Mouse (Mus musculus): ENCODE data around the gene Slc4a4.
A peak's percentile ranks its signal among the peaks of the same experiment; 100 is the strongest.
"Not testable (repeated sequence)": the region's sequence is repeated elsewhere in the genome, so short reads cannot be mapped to it uniquely, and the experiment has no call there.

Slc4a4 gene

DNA sequence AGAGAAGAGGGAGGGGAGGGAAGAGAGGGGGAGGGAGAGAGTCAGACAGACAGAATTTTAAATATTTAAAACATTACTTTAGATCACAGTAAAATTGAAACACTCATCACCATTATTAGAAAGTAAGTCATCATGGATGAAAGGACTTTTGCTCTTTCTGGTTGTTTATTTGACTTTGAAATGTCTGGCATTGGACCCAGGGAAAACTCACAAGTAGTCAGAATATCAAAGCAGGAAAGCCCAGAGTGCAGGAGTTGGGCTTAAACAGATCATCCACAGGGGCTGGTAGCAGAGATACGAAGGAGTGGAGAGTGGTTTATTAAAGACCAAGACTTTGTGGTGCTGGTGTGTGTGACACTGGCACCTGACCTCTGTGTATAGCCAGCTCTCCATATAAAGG lies 191.1 kb downstream of the Slc4a4 start:
- DNase-seq (ENCODE audit: low read depth, low spot score), result no peak

DNA sequence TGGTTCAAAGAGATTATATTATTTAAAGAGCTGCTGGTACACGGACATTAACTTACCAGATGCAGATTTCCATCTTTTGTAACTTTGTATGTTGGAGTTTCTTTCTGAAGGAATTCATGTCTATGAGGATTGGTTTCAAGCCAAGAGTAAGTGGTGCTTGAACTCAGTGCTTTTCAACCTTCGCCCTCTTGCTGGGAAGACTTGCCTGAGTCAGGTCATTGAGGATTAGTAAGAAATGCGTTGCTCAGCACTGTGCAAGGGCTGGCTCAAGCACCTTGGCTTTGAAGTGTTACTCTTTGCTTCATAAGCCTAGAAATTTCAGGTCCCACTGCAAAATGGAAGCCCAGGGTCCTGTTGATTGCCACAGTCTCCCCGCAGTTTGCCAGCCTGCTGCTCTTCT lies 196.9 kb downstream of the Slc4a4 start:
- DNase-seq (ENCODE audit: low read depth, low spot score), result no peak

DNA sequence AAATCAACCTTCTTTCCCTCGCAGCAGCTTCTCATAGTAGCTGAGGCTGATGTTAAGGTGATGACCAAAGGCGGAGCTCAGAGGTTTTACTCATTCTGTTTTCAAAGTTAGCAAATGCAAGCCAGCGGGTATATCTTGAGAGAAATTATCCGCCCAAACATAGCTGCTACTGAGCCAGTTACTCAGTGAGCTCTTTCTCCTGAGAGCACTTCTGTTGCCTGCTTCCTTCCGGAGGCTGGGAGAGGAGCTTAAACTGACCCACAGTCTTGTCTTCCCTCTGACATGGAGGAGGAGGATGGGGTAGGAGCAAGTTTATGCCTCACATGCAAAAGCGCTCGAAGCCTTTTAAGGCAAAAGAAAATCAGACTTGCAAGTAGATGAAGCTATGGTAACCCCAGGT lies 201.3 kb downstream of the Slc4a4 start:
- no peak for DNase-seq (ENCODE audit: low read depth, low spot score)

DNA sequence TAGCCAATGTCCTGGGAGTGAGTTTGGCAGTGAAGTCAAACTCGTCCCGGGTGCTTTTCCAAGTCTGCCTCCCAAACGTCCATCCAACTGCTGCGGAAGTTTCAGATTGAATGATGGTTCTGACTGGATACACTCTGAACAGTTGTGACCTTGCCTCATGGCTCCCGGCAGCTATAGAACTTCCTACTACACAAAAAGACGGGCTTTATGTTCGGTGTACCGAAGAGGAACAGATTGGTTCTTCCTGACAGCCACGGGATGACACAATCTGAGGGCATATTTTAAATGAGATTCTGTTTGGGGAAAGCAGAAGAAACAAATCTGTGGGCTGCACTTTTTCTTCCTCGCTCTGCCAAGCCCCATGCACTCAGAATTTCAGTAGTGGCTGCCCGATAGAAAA lies 201.8 kb downstream of the Slc4a4 start:
- DNase-seq (ENCODE audit: low read depth, low spot score), result no peak

DNA sequence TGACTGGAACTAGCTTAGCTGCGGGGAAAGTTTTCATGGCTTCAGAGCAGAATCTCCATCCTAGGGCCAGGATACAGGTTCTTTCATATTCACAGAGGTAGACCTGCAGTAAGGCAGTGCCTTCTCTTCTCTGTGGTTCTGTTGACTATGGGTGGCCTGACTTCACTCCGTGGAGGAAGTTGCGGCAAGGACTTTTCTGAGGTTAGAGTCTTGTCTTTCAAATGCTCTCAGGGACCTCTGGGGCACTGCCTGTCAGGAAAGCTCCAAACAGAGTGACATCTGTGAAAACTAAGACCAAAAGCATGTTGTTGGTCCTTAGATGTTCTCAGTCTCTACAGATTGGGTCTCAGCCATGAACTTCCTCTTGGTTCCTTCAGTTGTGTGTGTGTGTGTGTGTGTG lies 203.5 kb downstream of the Slc4a4 start:
- peak; percentile 48 for DNase-seq (ENCODE audit: low read depth, low spot score)

DNA sequence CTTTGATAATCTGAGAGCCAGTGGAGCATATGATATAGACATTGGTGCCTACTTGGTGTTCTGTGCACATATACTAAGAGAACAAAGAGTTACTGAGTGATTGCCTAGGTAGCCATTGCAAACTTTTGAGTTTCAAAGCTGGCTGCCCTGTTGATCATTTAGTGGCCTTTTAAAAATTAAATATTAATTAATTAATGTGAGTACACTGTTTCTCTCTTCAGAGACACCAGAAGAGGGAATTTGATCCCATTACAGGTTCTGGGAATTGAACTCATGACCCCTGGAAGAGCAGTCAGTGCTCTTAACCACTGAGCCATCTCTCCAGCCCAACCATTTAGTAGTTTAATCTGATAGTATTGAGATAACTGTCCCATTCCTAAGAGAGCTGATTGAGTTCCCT lies 209.8 kb downstream of the Slc4a4 start:
- DNase-seq (ENCODE audit: low read depth, low spot score), result no peak

DNA sequence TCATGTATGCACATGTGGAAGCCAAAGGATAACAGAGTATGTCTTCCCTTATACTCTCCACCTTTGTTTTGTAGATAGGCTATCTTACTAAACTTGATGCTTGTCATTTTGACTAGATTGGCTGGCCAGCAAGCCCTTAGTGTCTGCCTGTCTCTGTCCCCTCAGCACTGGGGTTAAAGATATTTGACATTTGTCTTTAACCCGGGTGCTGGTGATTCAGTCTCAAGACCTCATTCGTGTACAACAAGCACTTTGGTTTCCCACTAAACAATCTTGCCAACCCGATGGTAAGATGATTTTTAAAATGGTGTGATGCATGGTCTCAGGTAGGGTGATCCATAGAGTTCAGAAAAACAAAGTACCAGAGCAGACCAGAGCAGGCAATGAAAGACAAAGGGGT lies 210.7 kb downstream of the Slc4a4 start:
- DNase-seq (ENCODE audit: low read depth, low spot score), result no peak

DNA sequence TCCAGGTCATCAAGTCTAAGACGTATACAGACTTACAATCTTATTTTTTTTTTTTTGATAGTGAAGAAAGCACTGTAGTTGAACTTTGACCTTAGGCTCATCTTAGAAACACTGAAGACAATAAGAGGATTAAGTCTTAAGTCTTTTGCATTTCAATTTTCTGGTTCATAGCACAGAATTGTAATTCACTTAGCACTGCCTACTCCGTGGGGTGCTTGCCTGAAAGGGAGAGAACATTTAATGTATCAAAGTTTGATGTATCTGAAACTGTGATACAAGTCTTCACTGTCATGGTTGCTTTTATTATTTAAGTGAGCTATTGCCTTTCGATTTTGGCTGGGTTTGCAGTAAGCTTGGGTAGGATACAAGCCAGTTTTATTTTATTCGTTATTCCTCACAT lies 211.5 kb downstream of the Slc4a4 start:
- DNase-seq (ENCODE audit: low read depth, low spot score), result no peak

DNA sequence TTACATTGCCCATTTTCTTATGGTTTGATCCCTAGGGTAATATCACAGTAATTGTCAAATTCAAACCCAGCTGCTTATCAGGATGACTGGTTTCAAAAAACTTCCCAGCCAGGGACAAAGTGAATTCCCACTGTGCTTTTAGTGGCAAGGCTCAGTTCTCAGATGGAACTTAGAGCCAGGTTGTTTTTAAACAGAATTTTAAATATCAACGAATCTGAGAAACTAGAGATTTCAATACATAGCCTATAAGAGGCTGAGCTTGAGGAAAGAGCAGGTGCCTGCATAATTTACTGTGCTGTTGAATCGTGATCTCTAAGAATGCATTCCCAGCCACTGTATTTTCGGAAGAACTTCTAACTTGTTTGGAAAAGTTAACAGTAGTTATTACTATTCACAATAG lies 213.3 kb downstream of the Slc4a4 start:
- no peak for DNase-seq (ENCODE audit: low read depth, low spot score)

DNA sequence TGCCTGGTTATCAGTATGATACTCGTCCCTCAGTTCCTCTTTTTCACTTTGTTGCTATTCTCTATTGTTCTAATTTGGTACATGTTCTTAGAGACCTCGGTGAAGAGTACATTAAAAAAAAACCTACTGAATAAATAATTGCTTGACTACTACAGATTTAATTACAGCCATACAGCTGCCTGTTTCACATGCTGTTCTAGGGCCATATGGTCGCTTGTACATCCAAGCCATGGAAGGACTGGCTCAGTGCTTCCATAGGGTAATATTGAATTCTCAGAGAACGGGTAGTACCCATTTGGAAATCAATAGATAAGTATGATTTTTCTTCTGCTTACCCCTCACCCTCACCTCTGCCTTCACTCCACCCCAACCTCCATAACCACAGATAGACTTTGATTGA lies 215.9 kb downstream of the Slc4a4 start:
- DNase-seq (ENCODE audit: low read depth, low spot score), result no peak

DNA sequence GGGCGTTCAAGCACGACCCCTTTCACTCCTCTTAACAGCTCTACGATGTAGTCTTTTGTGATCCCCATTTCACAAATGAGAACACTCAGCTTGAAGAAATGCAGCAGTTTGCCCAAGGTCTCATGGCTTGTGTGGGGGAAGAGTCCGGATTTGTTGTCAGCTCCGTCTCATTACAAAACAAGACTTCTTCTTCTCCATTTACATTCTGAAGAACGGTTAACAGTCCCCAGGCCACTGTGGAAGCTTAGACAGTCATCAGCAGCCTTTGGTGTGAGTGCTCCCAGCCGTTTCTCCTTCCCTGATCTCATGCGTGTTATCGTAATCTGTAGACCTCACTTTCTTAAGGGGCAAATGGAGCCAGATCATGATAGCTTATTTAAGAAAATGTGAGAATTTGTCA lies 218.7 kb downstream of the Slc4a4 start:
- DNase-seq (ENCODE audit: low read depth, low spot score), result no peak

DNA sequence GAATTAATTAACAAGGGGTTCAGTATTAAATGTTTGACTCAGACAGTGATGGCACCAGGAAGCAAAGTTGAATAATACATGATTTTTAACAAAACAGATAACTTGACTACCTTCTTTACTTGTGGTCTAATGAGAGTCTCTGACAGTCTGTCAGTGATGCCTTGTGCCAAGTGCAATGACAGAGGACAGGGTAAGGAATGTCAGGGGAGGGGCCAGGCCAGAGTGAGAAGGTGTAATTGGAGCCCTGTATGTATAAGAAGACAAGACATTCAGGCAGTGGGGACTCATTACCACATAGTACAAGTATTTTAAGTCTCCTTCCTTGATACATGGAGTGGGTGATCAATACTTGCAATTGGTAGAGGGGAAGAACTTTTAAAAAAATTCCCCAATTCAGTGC lies 219.6 kb downstream of the Slc4a4 start:
- no peak for DNase-seq (ENCODE audit: low read depth, low spot score)

DNA sequence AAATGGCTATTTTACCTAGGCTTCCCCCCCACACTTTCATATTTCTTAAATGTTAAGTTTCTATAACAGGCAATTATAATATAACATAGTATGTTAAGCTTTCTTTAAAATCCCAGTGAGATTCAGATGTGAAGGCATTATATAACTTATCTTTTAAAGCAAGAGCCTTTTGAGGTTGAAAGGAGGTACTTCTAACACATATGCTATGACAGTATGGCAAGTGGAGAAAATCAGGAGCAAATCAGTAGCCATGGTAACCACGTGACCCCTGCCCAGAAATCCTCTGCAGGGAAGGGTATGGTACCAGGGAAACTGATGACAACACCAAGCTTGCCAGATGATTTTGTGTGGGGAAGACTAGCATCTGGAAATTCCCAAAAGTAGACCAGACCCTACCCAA lies 222.2 kb downstream of the Slc4a4 start:
- no peak for DNase-seq (ENCODE audit: low read depth, low spot score)

DNA sequence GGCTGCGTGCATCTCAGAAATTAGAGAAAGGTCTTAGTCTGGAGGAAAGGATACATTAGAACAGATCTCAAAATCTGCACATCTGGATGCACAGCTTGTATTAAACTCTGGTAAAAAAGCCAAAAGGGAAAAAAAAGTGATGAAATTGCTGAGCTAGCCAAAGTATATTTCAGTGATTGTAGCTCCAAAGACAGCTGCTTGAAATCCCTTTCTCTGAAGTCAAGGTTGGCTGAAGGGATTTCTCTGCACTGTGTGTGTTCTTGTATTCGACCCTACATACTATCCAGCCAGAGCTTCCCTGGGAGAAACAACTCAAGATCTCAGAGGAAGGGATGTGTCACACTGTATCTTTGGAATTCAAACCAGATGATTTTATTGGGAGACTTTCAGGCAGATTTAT lies 223.2 kb downstream of the Slc4a4 start:
- no peak for DNase-seq (ENCODE audit: low read depth, low spot score)

DNA sequence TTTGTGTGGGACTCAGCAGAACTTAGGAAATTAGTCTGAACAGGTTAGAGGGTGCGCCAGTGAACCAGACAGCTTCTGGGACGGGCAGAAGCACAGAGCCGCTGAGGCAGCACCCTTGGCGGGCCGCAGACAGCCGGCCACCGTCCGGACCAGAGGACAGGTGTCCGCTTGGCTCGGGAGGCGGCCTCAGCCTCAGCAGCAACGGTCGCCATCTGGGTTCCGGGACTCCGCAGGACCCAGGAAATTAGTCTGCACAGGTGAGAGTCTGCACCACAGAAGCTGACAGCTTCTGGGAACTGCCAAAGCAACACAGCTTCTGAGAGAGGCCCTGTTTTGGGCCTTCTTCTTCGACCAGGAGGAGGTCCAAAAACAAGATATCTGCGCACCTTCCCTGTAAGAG lies 225.4 kb downstream of the Slc4a4 start:
- not testable (repeated sequence) for DNase-seq (ENCODE audit: low read depth, low spot score)

DNA sequence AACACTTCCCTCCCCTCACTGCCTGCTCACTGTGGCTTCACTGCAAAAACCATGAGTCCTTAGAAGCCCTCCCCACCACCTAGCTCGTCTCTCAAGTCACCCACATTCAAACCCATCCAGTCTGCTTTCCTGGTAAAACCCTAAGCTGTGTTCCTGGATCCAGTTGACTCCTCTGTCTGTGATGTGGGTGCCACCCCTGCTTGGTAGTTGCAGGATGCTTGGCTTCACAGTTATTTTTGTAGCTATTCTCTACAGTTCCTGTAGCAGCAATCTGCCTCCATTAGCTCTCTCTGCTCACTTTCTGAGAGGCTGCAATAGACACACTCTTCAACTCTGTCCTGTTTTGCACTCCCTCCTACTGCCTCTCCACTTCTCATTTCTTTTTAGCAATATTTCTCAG lies 234.3 kb downstream of the Slc4a4 start:
- DNase-seq (ENCODE audit: low read depth, low spot score), result no peak

DNA sequence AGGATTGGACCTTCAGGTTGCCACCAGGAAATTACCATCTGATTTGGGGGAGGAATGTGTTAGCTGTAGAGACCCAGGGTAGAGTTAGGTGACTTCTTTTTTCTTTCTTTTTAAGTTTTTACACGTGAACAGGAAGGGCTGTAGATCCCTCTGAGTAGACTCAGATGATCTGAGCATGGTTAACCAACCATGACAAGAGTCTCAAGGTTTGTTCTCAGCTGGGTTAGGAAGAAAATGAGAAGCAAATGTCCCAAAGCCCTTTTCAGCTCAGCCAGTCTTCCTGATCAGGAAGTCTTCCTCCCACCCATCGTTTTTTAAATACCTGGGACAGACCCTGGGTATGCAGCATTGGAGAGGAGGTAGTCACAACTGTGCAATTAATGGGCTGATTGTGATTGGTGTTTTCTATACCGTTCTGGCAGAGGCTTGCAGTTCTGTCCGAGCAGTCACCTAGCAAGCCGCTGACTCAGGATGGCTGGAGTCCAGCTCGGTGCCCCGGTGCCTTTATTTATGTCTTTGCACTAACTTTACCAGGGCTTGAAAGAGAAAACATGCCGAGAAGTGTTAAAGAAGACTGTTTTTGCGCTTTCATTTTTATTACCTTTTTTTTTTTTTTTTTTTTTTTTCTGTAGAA lies 236.8 kb downstream of the Slc4a4 start:
- DNase-seq (ENCODE audit: low read depth, low spot score), result no peak

DNA sequence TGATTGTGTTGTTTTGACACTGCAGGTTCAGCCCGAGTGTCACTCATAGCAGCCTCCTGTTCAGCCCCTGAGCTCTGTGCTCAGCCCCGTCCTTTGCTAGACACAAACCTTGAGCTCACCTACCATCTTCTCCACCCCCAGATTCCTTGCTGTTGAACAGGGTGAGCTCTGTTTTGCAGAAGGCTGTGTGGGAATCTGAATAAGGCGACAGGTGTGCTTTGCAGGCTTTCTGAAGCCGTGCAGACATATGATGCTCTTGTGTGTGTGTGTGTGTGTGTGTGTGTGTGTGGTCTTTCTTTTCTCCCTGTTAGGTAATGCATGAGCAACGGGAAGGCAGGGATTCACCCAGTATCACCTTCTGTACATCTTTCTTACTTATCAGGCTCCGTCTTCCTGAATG lies 241.6 kb downstream of the Slc4a4 start:
- DNase-seq (ENCODE audit: low read depth, low spot score), result no peak

DNA sequence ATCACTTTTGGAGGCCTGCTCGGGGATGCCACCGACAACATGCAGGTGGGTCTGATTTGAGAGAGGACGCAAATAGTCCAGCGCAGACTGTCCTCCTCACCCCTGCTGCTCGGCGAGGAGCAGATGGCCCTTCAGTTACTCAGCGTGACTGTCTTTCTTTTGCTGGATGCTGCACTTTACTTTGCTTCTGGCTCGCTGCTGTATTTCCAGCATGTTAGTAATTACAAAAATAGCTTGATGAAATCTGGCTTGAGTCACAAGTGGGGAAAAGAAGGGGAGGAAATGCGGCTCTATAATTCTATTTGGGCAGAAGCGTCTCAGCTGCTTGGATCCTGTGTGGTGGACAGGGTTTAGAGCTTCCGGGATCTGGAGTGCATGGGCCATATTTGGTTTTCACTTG lies 249.2 kb downstream of the Slc4a4 start:
- no peak for DNase-seq (ENCODE audit: low read depth, low spot score)

DNA sequence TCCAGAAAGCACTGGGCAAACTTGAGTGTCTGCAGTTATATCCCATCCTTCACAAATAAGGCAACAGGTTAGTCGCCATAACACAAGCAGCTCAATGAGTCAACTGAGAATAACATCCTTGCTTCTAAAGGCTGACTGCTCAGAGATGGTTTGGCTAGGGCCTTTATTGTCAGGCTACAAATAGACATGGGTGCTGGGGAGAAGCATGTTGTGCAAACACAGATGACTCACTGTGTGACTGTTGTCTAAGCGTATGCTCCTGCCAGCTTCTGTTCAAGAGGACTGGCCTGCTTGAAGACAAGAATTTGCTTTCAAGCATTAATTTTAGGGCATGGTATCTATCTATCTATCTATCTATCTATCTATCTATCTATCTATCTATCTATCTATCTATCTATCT lies 253.5 kb downstream of the Slc4a4 start:
- DNase-seq (ENCODE audit: low read depth, low spot score), result no peak

DNA sequence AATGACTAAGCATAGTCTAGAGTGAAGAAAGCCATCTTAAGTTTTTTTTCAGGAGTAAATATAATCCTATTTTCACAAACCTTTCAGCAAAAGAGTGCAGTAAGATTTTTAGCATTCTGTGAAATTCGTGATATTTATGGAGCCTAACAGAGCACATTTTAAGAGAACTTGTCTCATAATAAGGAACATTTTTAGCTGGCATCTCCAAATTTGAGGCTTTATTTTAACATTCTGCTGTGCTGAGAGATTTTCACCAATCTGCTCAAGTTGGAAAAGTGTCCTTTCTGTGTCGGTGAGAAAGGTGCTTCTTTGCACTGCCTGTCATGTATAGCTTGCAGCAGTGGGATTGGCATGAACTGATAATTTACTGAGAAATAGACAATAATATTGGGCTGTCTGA lies 255.1 kb downstream of the Slc4a4 start:
- DNase-seq (ENCODE audit: low read depth, low spot score), result no peak

DNA sequence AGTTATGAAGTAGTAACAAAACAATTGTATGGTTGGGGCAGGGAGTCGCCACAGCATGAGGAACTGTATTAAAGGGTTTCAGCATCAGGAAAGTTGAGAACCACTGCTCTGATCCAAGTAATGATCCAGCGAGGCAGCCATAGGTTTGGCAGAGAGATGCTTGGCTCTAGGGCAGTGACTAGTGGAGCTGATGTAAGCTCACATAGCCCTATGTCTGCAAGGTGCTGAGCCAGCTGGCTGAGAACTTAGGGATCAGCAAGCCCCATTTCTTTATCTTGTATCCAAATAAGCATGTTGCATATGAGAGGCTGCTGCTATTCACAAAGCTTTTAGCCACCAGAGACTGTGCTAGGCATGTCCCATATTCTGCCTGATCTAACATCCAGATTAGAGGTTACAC lies 259.7 kb downstream of the Slc4a4 start:
- DNase-seq (ENCODE audit: low read depth, low spot score), result no peak

DNA sequence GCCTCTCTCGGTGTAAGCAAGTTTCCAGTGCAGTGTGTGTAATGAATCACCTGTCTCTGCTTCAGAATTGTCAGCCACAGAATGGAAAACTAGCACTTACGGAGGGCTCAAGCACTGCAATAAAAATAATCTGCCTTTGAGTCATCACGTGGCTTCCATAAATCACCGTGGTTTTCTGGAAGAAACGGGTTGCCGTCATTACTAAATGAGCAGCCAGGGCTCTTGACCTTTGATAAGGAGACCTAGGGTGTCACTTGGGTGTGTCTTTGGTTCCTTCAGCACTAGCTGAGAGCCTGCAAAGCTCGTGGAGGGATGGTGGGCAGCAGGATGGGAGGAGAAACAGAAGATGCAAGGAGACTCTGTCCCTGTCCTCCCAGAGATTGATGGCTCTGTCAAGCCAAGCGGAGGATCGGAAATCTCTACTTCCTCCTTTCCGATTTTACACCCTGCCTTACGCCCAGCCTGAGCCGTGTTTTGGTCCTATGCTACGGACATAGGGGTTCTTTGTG lies 260.7 kb downstream of the Slc4a4 start:
- peak; percentile 10 for DNase-seq (ENCODE audit: low read depth, low spot score)

DNA sequence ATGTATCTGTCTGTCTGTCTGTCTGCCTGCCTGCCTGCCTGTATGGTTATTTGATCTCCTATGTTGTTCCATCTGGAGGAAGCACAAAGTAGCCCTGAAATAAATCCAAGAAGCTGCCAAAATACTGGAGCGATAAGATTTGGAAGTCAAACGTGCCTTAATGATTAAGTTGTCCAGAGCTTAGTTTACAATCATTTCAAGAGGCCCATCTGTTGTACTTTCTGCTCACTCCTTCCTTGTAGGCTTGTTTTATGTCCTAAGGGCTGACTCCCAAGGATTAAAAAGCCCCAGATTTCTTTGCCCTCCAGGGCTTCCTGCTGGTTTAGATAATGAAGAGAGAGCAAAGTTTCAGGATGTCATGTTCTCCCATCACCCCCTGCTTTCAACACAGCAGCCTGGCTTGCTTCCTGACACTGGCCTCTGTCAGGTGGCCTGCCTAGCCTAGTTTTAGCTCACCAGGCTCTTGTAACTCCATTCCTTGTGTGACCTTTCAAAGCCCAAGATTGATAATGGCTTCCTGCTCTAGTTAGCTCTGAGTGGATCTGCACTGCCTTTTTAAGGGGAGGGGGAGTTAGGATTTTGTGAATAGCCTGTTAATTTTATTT lies 262.9 kb downstream of the Slc4a4 start:
- DNase-seq (ENCODE audit: low read depth, low spot score), result no peak

All from CD4-positive helper T cell, adult 2 months (primary cell).